In the genomic region with DNA sequence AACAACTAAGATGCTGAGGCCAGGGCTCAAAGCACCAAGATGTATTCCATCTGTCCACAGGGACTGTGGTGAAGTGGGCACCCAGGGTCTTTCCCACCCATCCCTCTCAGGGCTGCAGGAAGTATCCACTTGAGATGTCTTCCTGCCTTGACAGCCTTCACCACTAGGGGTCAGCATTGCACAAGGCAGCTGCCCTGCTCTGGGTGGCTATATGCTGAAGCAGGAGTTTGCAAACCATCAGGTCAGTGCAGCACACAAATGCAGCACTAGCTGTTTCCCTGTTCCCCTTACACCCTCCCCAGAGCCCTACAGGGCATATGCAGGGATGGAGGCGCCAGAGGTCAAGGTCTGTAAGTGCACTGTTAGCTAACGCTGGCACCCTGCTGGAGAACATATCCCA, we compare ENCODE assay signal across 8 mouse cellular contexts.
DNase-seq lines count a peak whose midpoint lies in the region; ATAC-seq lines count a peak whose summit lies in the region.

No protein-coding gene starts in this region.

- no peak overlapping the region for H3K4me2 ChIP-seq in hindbrain, embryonic 13.5 days

- WGBS in hindbrain, embryonic 13.5 days = 10% methylated on average over 2 of the region's 2 CpGs

- peaks cover 9% of the 10 kb centered on the region for H3K4me1 ChIP-seq in hindbrain, embryonic 13.5 days (replicated peaks)

- H3K27ac ChIP-seq in hindbrain, embryonic 13.5 days = no peak overlapping the region

- no peak overlapping the region for H3K9ac ChIP-seq in hindbrain, embryonic 13.5 days

- no peaks in the 10 kb centered on the region for H3K9me3 ChIP-seq in hindbrain, embryonic 13.5 days

- no peaks in the 10 kb centered on the region for H3K27me3 ChIP-seq in hindbrain, embryonic 13.5 days

- H3K4me3 ChIP-seq in hindbrain, embryonic 13.5 days = no peak overlapping the region

- peak; percentile 81 for ATAC-seq in hindbrain, embryonic 13.5 days (ENCODE audit: low FRiP score)

- DNase-seq in R1 (ENCODE audit: low read depth, low spot score) = peak; percentile 89
- peak; percentile 95 to 97 for DNase-seq in cerebellum, postnatal 14 days
- peak; percentile 78 to 88 for DNase-seq in frontal cortex, postnatal 14 days (ENCODE audit: low spot score in 2 of 2)
- DNase-seq in layer of hippocampus, postnatal 14 days (ENCODE audit: low spot score in 2 of 2) = peak; percentile 86 to 90
- DNase-seq in lung, postnatal 10 days = peak; percentile 92
- peak; percentile 55 for DNase-seq in retina, adult 2 months (ENCODE audit: low read depth, low spot score)
- DNase-seq in thymus, postnatal 14 days = peak; percentile 84

- H3K36me3 ChIP-seq in hindbrain, embryonic 13.5 days = peaks cover 18% of the 10 kb centered on the region
